Mouse (Mus musculus): Measurements from ENCODE around the gene Chst13.

Chst13 gene

DNA sequence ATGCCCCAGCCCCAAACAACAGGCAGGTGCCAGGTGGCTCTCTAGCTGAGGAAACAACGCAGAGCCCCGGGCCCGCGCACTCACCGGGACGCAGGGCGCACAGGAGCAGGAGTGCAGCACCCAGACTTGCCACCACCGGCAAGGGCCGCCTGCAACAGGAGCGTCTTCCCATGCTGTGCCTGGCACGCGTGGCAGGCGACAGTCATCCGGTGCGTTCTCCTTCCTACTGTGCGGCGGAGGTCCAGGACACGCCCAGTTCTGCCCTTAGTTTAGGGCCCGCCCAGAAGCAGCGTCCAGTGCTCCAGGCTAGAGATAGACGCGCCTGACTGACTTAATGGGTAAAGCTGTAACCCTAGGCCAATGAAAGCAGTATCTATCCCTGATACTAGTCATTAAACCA lies at the start of gene Chst13:
Gene Chst13 (minus strand): TSS at position 195 of the 400 bp plus-strand sequence.
- no peak for DNase-seq

DNA sequence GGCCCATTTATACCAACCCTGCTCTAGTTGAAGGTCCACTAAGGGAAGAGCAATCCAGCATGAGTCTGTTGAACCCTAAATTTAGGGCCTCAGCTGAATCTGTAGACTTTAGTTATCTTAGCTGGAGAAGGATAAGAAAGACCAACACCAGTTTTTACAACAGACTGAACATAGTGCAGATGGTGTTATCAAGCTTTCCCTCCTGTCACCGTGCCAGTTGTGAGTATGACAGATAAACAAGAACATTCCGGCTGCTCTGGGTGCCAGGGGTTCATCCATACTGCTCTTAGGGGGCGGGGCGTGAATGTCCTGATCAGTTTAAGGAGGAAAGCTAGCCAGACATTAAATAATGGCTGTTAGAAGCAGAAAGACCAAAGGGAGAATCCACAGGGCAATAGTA lies 49.7 kb upstream of the Chst13 start:
- no peak for DNase-seq

DNA sequence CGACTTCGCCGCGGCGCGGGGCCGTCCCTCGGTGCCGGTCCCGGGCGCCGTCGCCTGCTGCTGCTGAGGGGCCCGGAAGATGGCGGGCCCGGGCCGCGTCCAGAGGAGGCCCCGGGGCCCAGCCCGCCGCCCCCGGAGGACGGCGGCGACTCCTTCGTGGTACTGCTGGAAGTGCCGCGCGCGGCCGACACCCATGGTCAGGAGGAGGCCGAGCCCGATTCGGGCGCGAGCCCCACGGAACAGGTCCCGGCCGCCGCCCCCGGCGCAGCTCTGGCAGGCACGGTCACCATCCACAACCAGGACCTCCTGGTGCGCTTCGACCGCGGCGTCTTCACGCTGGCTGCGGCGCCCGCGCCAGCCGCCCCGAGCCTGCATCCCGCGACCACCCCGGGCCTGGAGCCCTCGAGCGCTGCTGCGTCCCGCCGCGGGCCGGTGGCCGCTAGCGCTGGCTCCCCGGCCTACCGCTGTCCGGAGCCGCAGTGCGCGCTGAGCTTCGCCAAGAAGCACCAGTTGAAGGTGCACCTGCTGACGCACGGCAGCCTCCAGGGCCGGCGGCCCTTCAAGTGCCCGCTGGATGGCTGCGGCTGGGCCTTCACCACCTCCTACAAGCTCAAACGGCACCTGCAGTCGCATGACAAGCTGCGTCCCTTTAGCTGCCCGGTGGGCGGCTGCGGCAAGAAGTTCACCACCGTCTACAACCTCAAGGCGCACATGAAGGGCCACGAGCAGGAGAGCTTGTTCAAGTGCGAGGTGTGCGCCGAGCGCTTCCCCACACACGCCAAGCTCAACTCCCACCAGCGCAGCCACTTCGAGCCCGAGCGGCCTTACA lies 45.0 kb upstream of the Chst13 start:
- peak; percentile 35 for DNase-seq

DNA sequence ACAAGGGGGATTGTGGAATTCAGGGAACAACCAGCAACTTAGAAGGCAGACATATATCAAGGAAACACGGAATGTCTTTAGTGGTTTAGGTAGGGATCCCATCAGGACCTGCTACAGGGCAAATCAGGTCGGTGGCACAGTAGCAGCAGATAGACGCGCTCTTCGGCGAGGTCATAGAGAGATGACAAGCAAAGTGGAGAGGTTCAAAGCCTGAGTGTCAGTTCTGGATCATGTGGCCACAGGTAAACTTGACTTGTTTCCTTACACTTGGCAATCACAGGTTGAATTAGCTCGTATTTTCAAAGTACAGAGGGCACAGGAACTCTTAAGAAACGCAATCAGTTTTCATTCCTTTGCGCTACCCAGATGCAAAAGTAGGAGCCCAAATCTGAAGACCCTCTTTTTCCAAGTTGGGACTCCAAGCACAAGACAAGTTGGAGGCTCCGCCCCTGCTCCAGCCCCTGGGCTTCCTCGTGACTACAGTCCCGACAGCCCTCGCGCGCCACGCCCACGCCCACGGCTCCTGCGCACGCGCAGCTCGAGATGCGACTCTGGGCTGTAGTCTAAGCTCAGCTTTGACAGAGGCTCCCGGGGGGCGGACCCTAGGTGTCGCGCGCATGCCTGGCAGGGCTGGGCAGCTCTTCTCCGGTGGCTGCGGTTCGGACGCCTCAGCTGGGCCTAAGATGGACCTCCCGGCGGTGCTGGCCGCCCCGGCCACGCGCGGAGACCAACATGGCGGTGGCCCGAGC lies 44.2 kb upstream of the Chst13 start, which contains the start of gene Zxdc:
Gene Zxdc (plus strand): TSS at position 517 of the 749 bp plus-strand sequence.
- DNase-seq = peak; percentile 100

DNA sequence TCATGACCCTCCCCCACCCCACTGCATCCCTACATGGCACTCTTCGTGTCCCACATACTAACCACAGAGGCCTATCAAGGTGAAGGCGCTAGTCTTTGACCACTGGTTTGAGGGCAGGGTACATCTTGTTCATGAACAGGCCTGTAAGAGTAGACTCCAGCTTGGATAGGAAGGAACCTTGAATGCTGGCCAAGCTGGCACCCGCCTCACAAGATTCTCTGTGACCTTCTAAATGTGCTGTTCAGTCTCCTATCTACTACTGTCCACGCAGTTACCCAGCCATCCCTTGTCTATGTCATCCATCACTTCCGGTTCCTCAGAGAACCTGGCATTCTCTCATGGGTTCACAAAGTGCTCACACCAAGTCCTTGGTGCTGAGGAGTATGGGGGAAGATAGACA lies 38.3 kb upstream of the Chst13 start:
- DNase-seq = no peak

DNA sequence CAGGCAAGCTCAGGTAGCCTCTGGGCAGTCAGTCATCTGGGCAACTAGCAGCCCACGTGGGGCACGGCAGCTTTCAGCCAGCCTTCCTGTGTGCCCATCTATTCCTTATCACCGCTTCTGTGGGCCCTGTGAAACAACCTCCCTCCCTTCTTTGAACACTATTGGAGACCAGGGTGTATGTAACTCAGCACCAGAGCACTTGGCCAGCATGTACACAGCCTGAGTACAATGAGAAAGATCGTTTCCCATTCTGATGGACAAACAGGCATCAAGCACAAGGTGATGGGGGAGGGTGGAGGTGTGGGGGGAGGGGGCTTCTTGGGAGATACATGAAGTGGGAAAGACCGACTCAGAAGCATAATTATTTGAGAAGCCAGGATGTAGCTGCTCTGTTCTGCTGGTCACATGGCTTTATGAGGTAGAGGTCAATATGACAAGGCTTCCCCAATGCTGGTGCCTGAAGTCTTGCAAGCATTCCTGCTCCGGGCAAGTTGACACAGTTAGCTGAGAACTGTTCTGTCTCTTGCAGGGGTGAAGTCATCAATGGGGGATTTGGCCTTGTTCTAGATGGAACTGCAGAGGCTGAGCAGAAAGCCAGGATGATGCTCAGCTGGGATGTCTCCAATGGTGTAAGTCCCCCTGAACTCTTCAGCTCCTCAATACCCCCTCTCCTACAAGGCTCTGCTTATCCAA lies 36.1 kb upstream of the Chst13 start:
- DNase-seq = no peak

DNA sequence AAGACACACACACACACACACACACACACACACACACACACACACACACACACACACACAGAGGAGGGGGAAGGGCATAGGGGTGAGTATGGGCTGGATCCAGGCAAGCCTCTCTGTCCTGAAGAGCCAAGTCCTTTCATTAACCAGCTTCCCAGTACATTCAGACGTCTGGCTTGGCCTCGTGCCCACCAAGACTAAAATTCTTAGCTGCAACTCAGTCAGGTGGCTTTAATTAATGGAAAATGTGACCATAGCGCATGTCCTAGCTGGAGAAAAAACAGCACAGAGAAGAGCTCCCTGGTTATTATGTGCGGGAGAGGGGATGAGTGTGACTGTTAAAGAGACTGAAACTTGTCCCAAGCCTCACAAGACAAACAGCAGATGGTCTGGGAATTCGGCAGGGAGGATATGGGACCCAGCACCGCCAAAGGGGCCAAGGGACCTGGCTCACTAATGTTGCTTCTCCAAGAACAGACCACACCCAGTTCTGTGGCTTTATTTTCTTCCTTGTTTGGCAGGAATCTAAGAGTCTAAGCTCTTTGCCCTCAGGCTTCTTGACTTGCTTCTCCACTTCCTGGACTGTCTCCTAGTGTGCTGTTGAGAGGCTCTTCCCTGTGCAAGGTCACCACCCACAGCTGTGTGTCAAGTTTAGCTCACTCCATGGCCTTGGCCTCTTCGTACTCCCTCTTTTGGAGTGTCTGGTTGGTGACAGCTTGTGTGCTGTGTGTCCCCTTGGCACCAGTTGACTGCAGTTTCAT lies 35.2 kb upstream of the Chst13 start:
- peak; percentile 37 for DNase-seq

DNA sequence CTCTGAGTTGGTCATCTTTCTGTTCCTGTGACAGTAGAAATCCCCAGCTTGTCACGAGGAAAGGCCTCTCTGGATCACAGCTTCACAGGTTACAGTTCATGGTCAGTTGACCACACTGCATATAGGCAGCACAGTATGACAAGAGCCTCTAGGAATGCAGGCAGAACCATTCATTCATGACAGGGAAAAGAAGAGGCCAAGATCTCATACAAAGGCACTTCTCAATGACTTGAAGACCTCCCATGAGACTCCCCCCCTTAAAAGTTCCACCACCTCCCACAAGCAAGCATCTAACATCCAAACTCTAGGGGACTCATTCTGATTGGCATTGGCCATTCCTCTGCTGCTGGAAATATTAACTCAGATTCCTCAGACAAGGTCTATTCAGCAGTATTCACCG lies 34.5 kb upstream of the Chst13 start:
- DNase-seq = no peak

DNA sequence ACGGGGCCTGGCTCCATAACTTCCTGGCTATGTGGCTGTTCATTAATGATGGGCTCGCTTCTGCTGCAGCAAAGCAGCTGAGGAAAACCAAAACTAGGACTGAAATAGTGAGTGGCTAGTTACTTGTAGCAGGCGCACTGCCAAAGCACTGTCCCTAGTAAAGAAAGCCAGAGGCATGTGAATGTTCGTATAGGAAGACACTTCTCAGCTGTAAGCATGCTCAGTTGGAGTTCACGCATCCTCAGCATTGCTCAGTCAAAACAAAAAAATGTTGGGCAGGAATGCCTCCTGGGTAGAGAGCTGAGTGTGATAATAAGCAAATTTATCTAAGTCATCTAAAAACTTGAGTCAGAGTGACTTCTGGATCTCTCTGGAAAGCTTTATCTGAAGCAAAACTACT lies 33.2 kb upstream of the Chst13 start:
- DNase-seq = no peak

DNA sequence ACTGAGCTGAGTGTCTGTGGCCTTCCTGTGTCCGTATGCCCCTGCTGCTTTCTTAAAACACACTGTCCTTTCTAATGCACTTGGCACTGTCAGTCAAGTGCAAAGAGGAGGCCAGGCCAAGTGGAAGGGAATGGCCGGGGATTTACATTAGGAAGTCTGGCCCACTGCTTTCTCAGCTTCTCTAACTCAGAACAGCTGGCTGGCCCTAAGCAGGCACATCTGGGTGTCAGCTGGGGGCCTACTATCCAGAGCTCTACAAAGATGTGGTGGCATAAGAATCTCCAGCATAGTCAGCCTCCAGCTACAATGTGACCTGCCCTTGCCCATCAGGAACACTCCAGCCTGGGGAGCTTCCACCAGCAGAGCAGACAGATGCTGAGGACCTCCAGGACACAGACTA lies 25.0 kb upstream of the Chst13 start:
- no peak for DNase-seq

DNA sequence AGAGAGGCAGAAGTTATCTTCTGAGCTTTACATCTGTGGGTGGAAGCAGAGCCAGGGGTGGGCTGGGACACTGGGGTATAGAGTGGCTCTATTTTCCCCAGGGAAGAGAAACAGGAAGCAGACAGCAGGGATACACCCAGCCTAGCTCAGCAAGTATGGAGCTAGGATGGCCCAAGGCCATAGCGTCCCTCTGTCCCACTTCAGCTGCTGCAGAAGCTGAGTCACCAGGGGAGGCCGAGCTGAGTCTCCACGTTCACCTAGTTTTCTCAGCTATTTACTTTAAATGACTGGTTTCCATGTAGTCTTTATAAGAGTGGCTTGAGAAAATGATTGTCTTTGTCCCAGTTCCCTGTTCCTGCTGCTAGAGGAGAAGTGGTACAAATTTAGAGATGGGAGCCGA lies 23.5 kb upstream of the Chst13 start:
- DNase-seq = no peak

DNA sequence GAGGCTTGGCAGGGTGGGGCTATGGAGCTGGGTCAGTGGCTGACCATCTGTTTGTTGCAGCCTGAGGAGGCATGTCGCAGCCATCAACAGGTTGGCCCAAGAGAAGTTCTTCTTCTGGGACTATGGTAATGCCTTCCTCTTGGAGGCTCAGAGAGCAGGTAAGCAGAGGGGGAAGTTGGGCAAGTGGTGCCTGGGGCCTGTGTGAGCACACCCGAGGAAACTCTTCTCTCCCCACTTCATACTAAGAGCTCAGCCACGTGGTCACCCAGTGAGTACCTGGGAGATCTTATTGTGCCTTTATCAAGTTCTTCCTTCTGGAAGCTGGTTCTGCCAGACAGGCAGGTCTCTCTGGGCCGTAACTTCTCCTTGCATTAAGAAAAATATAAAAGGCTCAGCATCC lies 22.2 kb upstream of the Chst13 start:
- DNase-seq = no peak

DNA sequence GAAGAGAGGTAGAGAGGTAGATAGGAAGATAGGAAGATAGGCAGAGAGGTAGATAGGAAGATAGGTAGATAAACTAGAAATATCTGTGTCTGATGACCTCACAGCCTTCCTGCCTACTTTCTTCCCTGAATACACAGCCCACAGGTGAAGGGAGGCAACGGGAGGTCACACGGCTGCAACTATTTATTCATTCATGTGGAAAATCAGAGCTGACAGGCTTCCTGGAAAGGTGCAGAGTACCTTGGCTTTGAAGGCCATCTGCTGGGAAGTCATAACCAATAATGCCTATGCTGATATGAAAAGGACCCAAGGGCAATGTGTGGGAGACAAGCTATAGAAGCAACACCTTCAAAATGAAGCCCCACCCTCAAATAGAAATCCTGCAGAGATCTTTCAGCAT lies 17.4 kb upstream of the Chst13 start:
- no peak for DNase-seq

DNA sequence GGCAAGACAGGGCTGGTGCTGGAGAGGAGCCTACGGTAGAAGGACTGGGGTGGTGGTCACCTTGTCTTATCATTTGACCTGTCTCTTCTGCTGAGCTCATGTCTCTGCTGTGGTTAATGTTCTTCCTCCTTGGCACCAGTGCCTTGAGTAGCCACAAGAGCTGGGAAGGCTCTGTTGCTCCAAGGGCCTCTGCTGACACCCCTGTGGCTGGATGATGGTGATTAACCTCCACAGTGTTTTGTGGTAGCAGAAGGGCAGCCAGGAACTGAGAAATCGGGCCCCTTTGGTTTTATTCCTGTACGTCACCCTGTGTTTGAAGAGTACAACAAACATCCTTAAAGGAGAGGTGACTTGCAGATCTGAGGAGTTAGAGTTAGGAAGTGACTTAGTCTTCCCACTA lies 9.3 kb upstream of the Chst13 start:
- no peak for DNase-seq

DNA sequence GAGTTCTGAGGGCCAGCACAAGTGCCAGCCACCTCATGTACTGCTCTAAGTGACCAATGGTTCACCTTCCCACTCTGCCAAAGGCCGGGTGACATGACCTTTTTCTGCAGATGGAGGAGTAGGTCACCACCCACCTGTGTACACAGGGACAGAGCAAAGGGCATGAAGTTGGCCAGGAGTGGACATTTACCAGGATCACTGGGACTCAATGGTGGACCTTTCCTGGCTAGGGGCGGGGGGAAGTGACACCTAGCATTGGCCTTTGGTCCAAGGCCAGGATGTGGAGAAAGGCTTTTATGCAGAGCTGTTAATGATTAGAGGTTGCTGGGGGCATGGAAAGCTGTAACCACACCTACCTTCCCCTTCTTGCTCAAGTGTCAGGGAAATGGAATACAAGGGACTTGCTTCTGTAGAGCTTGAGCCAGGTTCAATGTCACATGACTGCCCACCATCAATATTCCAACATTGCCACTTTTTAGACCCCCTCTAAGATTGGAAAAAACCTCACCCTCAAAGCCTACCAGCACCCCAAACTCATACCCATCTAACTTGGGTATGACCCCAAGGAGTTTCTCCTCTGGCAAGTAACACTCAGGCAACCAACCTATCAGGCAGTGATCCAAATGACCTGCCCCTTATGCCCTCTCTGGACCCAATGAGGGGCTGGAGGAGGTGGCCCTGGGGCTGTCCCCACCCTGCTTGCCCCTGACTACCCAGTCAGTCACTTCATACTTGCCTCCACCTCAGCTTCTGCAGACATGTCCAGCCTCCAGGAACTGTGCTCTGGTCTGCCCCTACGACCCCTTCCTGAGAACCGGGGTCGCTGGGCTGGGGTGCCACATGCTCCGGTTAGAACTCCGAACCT lies 7.8 kb upstream of the Chst13 start, which contains the start of gene Uroc1:
Gene Uroc1 (plus strand): TSS at position 724 of the 865 bp plus-strand sequence.
- DNase-seq = no peak

DNA sequence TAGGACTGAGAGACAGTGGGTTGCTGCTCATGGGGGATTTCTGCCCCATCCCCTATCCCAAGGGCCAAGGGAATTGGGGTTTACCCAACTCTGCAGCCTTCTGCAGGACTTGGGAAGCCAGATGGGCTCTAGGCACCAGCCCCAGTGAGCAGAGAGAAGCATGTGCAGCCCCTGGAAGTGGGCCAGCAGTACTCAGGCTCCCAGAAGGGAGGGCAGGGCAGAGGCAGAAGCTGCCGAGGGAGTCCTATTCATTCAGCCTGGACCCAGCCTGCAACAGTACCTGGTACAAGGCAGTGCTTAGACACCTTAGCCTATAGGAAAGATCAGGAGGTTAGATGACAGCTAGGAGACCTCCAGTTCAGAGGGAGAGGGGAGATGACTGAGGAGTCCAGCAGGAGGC lies 5.0 kb upstream of the Chst13 start:
- peak; percentile 68 for DNase-seq

DNA sequence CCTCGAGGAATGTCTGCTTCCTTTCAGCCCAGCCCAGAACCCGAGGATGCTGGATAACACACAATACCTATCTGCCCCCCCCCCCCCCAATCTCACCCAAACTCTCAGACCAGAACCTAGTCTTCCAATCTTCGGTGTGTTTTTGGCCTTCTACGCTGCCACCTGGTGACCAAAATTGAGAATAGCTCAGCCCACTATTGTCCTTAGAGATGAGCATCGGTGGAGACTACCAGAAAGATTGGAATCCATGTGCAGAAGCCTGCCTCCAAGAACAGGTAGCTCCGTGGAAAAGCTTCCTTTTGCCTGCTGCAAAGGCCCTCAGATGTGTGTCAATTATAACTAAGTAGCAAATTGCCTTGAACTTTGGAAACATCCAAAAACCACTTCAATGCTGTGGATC lies 2.7 kb upstream of the Chst13 start:
- DNase-seq = peak; percentile 23

DNA sequence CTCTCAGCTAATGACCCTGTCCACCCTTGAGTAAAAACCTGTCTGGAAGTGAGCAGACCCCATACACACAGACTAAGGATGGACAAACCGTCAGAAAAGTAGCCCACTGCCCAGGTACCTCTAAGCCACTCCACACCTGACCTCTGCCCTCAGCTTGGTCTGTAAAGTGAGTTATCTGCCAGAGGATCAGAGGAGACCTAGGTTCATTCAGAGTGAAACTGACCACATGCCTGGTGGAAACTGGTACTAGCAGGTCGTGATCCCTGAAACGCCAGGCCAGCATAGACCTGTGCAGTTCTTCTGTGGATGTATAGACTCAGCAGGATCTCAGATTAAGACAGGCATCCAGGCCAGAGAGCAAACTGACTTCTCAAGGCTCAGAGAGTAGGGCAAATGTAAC lies 522 bp downstream of the Chst13 start:
- DNase-seq = no peak

DNA sequence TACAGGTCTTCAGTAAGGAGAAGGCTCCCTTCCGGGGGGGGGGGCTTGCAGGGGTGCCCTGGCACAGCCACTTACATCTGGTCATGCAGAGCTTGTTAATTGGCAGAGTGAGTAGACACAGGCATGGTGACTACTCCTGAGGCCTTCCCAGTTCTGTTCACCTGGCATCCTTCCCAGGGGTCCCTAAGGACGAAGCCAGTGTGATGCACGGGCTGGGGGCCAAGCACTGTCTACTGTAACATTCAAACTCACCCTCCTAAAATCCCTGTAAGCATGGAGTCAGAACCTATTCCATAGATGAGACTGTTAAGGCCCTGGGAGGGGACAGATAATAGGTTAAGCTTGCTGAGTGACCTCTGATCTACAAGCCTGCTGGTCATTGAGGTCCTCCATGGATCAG lies 959 bp downstream of the Chst13 start:
- DNase-seq = no peak

DNA sequence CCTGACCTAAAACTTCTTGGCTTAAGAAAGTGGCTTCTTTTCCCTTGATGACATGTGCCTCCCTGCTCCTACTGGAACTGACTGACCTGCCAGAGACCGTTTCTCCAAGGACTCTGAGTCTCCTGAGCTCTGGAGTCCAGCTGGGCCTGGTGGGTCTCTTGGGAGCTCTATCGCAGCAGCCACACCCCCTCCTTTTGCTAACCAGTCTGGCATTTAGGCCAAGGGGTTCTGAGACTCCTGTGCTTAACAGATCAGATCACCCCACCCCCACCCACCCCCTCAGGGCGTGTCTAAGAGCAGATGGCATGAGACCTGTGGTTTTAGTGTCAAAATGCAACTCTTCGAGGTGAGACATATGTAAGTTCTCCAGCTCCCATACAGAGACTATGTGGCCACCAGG lies 3.2 kb downstream of the Chst13 start:
- no peak for DNase-seq

DNA sequence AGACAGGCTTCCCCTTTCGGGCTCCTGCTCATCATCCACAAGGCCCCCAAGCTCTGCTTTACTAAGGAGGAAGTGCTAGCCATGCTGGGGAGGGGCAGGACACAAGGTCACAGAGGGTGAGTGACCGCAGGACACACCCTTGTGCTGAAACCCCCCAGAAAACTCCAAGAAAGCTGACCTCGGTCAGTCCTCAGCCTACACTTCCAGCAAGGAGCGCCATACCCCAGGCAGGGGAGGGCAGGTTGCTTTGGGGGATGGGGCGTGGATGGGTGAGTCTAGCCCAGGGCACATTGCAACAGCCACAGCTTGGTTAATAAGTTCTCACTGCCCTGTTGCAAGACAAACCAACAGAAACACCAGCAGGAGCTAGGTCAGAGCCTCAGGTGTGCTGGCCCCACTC lies 4.6 kb downstream of the Chst13 start:
- DNase-seq = no peak
